Mouse (Mus musculus) kidney, postnatal 0 days (tissue): ENCODE data around the gene B2m. TPM values are rescaled to one million over a fixed set of nuclear protein-coding genes. Genes with fewer than 3 reads are reported as not detected.

Experiments
- ATAC-seq: fragments of 200-750 bp; cut with Nextera tagmentation; replicated peaks from 2 replicates; pipeline ENCODE4 v1.8.0; 2017; ENCODE audit warnings: low read depth, moderate number of reproducible peaks, moderate TSS enrichment, moderate library complexity; ENCODE audit not compliant: low FRiP score
- DNase-seq: peaks from one replicate; pipeline ENCODE4 v3.0.0-alpha.2; 2016; ENCODE audit warnings: low spot score
- H3K27ac ChIP-seq: fragments of 300-500 bp; sonication (generic); 2 replicates; pipeline ENCODE4 v1.5.1; 2014; ENCODE audit warnings: mild to moderate bottlenecking
- H3K27me3 ChIP-seq: fragments of 300-500 bp; sonication (generic); 2 replicates; pipeline ENCODE4 v1.6.1; 2014; ENCODE audit warnings: low read length, mixed read lengths; ENCODE audit not compliant: insufficient read depth
- H3K36me3 ChIP-seq: fragments of 300-500 bp; sonication (generic); 2 replicates; pipeline ENCODE4 v1.6.1; 2014; ENCODE audit warnings: low read length, mixed read lengths; ENCODE audit not compliant: insufficient read depth
- H3K4me1 ChIP-seq: fragments of 300-500 bp; sonication (generic); replicated peaks from 2 replicates; pipeline ENCODE4 v1.6.1; 2014; ENCODE audit warnings: antibody characterized with exemption, low read length, mixed read lengths; ENCODE audit not compliant: insufficient read depth
- H3K4me2 ChIP-seq: fragments of 300-500 bp; sonication (generic); 2 replicates; pipeline ENCODE4 v1.6.1; 2014; ENCODE audit warnings: mild to moderate bottlenecking, low read length, moderate library complexity, mixed read lengths
- H3K4me3 ChIP-seq: fragments of 300-500 bp; sonication (generic); replicated peaks from 2 replicates; pipeline ENCODE4 v1.5.1; 2014; ENCODE audit warnings: low read depth, low read length
- H3K9ac ChIP-seq: fragments of 300-500 bp; sonication (generic); 2 replicates; pipeline ENCODE4 v1.6.1; 2014; ENCODE audit warnings: low read depth, low read length
- H3K9me3 ChIP-seq: fragments of 300-500 bp; sonication (generic); replicated peaks from 2 replicates; pipeline ENCODE4 v1.6.1; 2016; ENCODE audit warnings: low read length, inconsistent platforms, mixed read lengths
- CTCF ChIP-seq: IDR thresholded peaks from 2 replicates; pipeline ENCODE4 v1.5.1; 2016; ENCODE audit warnings: antibody characterized with exemption, low read depth, mild to moderate bottlenecking, moderate library complexity
- WGBS: fragments of 180-500 bp; shearing (Covaris S2); extraction: QIAGEN DNeasy Blood & Tissue Kit; methylation state at CpG from one replicate; pipeline ENCODE4 v1.1.7; 2014; 5-methylcytosine and 5-hydroxymethylcytosine counted together
- polyA plus RNA-seq: library from polyadenylated mRNA; unstranded; fragments of >200 nt; fragmentation: Nextera tagmentation; extraction: Ambion mirVana; gene quantifications from 2 replicates; pipeline ENCODE4 v1.2.1, GENCODE M21; 2015

The B2m gene
- polyA plus RNA-seq, 1 experiment from 2014 or later = 500 TPM

DNA sequence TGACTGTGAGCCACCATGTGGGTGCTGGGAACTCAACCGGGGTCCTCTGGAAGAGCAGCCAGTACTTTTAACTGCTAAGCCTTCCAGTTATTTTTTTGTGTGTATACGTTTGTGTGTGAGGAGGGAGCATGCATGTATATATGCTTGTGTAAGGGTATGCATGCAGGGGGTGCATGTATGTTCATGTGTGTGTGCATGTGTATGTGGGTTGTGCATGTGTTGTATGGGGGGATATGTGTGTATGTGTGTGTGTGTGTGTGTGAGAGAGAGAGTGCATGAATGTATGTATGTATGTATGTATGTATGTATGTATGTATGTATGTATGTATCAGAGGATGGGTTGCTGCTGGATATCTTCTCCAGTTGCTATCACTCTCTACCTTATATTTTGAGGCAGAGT is 7.0 kb downstream of the B2m start:
- peaks cover 15% of the 10 kb centered on the region; the same call in 1 of the 2 replicates for H3K36me3 ChIP-seq
- ATAC-seq = no peak
- no peak for DNase-seq
- WGBS = 96% methylated on average over 2 of the region's 2 CpGs
- no peaks in the 10 kb centered on the region for H3K27me3 ChIP-seq
- no peak overlapping the region for H3K4me3 ChIP-seq
- no peak for TF ChIP-seq CTCF
- H3K9me3 ChIP-seq = no peaks in the 10 kb centered on the region
- no peak overlapping the region for H3K4me2 ChIP-seq
- no peak overlapping the region for H3K9ac ChIP-seq
- no peaks in the 10 kb centered on the region for H3K4me1 ChIP-seq
- H3K27ac ChIP-seq = no peak overlapping the region

DNA sequence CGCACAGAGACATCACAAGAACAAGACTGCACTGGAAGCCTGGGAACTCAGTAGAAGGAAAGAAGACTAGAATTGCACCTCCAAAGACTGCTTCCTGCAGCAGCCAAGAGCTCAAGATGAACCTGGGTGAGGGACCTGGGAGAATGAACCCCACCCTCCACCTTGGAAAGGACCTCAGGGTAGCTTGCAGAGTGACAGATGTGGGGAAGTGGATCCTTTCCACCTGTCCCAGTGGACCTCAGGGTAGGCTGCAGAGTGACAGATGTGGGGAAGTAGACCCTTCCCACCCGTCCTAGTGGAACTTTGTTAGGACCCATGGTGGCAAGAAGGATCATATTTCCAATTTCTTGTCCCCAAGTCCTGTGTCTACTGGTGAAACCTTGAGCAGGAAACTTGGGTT is 7.8 kb downstream of the B2m start:
- Histone ChIP-seq H3K36me3 (peaks cover 15% of the 10 kb centered on the region; the same call in 1 of the 2 replicates), H3K9me3 (no peaks in the 10 kb centered on the region), H3K4me1 (no peaks in the 10 kb centered on the region), H3K27me3 (no peaks in the 10 kb centered on the region), H3K4me2 (no peak overlapping the region), H3K27ac (no peak overlapping the region), H3K9ac (no peak overlapping the region), H3K4me3 (no peak overlapping the region)
- DNase-seq (no peak), ATAC-seq (no peak)
- WGBS = 73% methylated on average over 2 of the region's 2 CpGs
- TF ChIP-seq CTCF = no peak

DNA sequence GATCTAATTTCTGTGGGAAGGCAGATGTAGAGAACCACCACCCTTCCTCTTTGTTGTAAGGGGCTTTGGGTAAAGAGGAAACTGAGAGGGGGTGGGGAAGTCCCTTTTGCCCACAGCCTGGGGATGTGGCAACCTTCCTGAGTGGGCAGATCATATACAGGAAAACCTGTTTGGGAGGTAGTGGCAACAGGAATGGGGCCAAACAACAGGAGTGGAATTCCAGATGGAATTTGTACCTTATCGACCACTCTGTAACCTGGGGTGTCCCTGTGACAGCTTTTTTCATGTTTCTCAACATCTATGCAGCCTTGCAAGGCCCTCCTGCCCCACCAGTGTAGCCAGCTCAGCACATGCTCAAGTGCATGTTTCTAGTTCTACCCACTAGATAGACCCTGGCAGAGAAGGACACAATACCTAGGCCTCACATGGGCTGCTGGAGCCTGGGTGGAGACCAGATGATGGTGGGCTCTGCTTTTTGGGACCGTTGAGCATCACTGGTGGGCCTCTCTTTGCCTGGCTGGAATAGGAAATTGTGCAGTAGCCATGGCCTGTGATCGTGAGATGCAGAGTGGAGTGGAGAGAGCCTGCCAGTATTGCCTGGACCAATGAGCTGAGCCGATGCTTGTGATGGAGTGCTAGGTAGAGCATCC is 8.7 kb downstream of the B2m start:
- Histone ChIP-seq H3K9ac (no peak overlapping the region), H3K4me2 (no peak overlapping the region), H3K4me3 (no peak overlapping the region), H3K4me1 (no peaks in the 10 kb centered on the region), H3K27me3 (no peaks in the 10 kb centered on the region), H3K27ac (no peak overlapping the region), H3K36me3 (peaks cover 14% of the 10 kb centered on the region; the same call in 1 of the 2 replicates), H3K9me3 (no peaks in the 10 kb centered on the region)
- DNase-seq (no peak), ATAC-seq (no peak)
- 93% methylated on average over 4 of the region's 4 CpGs for WGBS
- no peak for TF ChIP-seq CTCF

DNA sequence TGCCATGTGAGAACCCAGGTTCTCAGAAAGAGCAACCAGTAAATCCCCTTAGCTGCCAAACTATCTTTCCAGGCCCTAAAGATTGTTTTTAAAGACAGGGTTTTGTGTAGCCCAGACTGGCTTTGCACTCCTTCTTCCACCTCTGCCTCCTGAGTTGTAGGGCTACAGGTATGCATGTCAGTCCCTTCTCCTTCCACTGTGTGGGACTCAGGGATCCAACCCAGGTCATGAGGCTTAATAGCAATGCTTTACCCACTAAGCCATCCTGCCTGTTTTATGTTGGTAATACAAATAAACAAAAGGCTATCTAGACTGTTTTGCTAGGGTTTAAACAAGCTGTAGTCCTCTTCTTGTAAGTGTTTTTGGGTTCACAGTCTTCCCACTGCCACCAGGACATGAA is 10.1 kb downstream of the B2m start:
- TF ChIP-seq CTCF = no peak
- Histone ChIP-seq H3K4me3 (no peak overlapping the region), H3K9ac (no peak overlapping the region), H3K9me3 (no peaks in the 10 kb centered on the region), H3K27ac (no peak overlapping the region), H3K36me3 (peaks cover 5% of the 10 kb centered on the region; the same call in 1 of the 2 replicates), H3K27me3 (no peaks in the 10 kb centered on the region), H3K4me1 (no peaks in the 10 kb centered on the region), H3K4me2 (no peak overlapping the region)
- ATAC-seq (no peak), DNase-seq (no peak)

DNA sequence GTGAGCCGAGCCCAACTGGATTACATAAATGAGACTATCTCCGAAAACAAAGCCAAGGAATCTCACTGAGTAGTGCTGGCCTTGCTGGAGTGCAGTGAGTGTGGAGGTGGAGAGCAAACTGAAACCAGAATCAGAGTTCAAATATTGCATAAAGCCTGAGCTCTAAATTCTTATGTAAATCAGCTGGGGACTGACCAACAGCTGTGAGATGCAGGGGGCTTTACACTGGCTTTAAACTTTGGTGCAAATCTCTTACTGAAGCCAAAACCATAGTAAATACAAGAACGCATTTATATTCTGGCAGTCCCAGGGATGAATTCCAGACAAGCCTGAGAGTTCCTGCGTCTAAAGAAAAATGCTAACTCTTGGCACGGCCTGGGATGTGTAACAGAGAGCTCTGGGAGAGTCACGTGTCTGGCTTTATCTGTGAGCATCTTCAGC is 10.9 kb downstream of the B2m start:
- 53% methylated on average over 6 of the region's 6 CpGs for WGBS
- H3K9ac ChIP-seq = no peak overlapping the region
- TF ChIP-seq CTCF = no peak
- H3K4me1 ChIP-seq = no peaks in the 10 kb centered on the region
- no peaks in the 10 kb centered on the region for H3K9me3 ChIP-seq
- DNase-seq (peak; percentile 54), ATAC-seq (no peak)
- H3K4me2 ChIP-seq = no peak overlapping the region
- no peaks in the 10 kb centered on the region for H3K27me3 ChIP-seq
- no peak overlapping the region for H3K27ac ChIP-seq
- no peak overlapping the region for H3K4me3 ChIP-seq
- H3K36me3 ChIP-seq = peaks cover 5% of the 10 kb centered on the region; the same call in 1 of the 2 replicates

DNA sequence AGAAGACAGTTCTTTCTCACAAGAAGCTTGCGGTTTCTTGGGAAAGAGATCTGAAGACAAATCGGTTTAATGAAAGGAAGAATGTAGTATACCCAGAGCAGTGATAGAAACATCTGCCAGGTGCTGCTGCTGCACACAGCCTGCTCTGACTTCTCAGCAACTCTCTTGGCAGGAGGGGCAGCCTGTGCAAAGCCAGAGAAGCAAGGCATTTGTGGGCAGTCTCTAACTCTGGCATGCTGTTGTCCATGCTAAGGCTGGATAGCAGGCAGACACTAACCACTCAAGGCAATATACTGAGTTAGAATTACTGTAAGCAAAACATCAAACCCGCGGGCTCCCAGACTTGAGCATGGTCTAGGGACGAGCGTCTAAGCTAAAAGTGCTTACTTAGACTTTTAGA is 12.2 kb downstream of the B2m start:
- WGBS = 62% methylated on average over 6 of the region's 6 CpGs
- peaks cover 5% of the 10 kb centered on the region; the same call in 1 of the 2 replicates for H3K36me3 ChIP-seq
- H3K9me3 ChIP-seq = no peaks in the 10 kb centered on the region
- no peak overlapping the region for H3K27ac ChIP-seq
- no peak overlapping the region for H3K4me2 ChIP-seq
- no peak overlapping the region for H3K4me3 ChIP-seq
- no peak for DNase-seq
- no peaks in the 10 kb centered on the region for H3K27me3 ChIP-seq
- H3K4me1 ChIP-seq = no peaks in the 10 kb centered on the region
- no peak overlapping the region for H3K9ac ChIP-seq
- TF ChIP-seq CTCF = no peak
- ATAC-seq = no peak

DNA sequence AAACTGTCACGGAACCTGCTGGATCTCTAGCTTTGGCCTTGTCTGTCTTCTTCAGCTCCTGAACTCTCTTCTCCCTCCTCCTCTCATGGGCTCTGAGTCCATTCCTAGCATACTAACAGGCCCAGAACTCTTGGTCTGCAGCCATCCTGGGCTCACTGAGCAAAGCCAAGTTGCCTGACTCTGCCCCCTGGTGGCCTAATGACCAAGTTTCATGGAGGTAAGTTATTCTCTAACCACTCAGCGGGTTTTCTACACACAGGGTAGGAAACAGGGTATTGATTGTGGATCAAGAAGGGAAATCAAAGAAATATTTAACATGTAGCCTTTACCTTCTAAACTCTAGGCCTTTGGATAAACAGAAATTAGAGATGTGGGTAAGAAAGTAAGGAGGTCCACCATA is 13.2 kb downstream of the B2m start, which contains the start of gene Trim69:
Trim69 (plus strand) TSS at position 21 of the 400 bp plus-strand sequence.
- WGBS = 42% methylated on average over 2 of the region's 2 CpGs
- no peak within 1 kb of the TSS for H3K4me2 ChIP-seq
- H3K4me1 ChIP-seq = no peaks in the 10 kb centered on the region
- H3K4me3 ChIP-seq = no peak within 1 kb of the TSS
- H3K27ac ChIP-seq = no peak within 1 kb of the TSS
- peak; percentile 93 for TF ChIP-seq CTCF
- ATAC-seq (peak; percentile 63; the same call in 1 of the 2 replicates), DNase-seq (peak; percentile 88)
- no peaks in the 10 kb centered on the region for H3K36me3 ChIP-seq
- H3K27me3 ChIP-seq = no peaks in the 10 kb centered on the region
- no peak within 1 kb of the TSS for H3K9ac ChIP-seq
- no peaks in the 10 kb centered on the region for H3K9me3 ChIP-seq
